Mouse (Mus musculus) forebrain, embryonic 13.5 days (tissue): ENCODE data around the gene Qrich2. TPM values are rescaled to one million over a fixed set of nuclear protein-coding genes. Genes with fewer than 3 reads are reported as not detected.
A peak's percentile ranks its signal among the peaks of the same experiment; 100 is the strongest.

Experiments used
- ATAC-seq: fragments of 200-750 bp; cut with Nextera tagmentation; 2 replicates; pipeline ENCODE4 v1.8.0; 2017
- H3K27ac ChIP-seq: fragments of 300-500 bp; sonication (generic); 2 replicates; pipeline ENCODE4 v1.5.1; 2015; ENCODE audit warnings: inconsistent platforms, mild to moderate bottlenecking, moderate library complexity
- H3K27me3 ChIP-seq: fragments of 300-500 bp; sonication (generic); 2 replicates; pipeline ENCODE4 v1.6.1; 2015; ENCODE audit warnings: mild to moderate bottlenecking, inconsistent platforms
- H3K36me3 ChIP-seq: fragments of 300-500 bp; sonication (generic); 2 replicates; pipeline ENCODE4 v1.6.1; 2015; ENCODE audit warnings: mild to moderate bottlenecking, inconsistent platforms; ENCODE audit not compliant: poor library complexity, severe bottlenecking
- H3K4me1 ChIP-seq: fragments of 300-500 bp; sonication (generic); 2 replicates; pipeline ENCODE4 v1.6.1; 2015; ENCODE audit warnings: inconsistent platforms
- H3K4me2 ChIP-seq: fragments of 300-500 bp; sonication (generic); 2 replicates; pipeline ENCODE4 v1.6.1; 2015; ENCODE audit warnings: inconsistent platforms, mild to moderate bottlenecking, moderate library complexity
- H3K4me3 ChIP-seq: fragments of 300-500 bp; sonication (generic); 2 replicates; pipeline ENCODE4 v1.5.1; 2015; ENCODE audit warnings: mild to moderate bottlenecking, inconsistent platforms
- H3K9ac ChIP-seq: fragments of 300-500 bp; sonication (generic); 2 replicates; pipeline ENCODE4 v1.6.1; 2015; ENCODE audit warnings: mild to moderate bottlenecking, inconsistent platforms
- H3K9me3 ChIP-seq: fragments of 300-500 bp; sonication (generic); replicated peaks from 2 replicates; pipeline ENCODE4 v1.6.1; 2016; ENCODE audit warnings: inconsistent platforms
- WGBS: fragments of 180-500 bp; shearing (Covaris S2); methylation state at CpG from one replicate; pipeline ENCODE4 v1.1.7; 2015; 5-methylcytosine and 5-hydroxymethylcytosine counted together
- polyA plus RNA-seq: library from polyadenylated mRNA; unstranded; fragments of >200 nt; fragmentation: Nextera tagmentation; extraction: Ambion mirVana; gene quantifications from 2 replicates; pipeline ENCODE4 v1.2.1, GENCODE M21; 2015

Qrich2 gene
- polyA plus RNA-seq, 1 experiment from 2014 or later, result not detected

- Histone ChIP-seq H3K4me1 (no peaks in the 10 kb centered on the region), H3K4me2 (no peak overlapping the region), H3K36me3 (no peaks in the 10 kb centered on the region), H3K4me3 (no peak overlapping the region), H3K9ac (no peak overlapping the region), H3K9me3 (no peaks in the 10 kb centered on the region), H3K27ac (no peak overlapping the region), H3K27me3 (no peaks in the 10 kb centered on the region)
- no peak for ATAC-seq
- WGBS, result 86% methylated on average over 10 of the region's 10 CpGs
Measured at GRCm38 (mm10) chr11:116423782-116424620, 42.0 kb downstream of the Qrich2 start.

GRCm38 (mm10) chr11:116423214-116423613, 42.8 kb downstream of the Qrich2 start:
- Histone ChIP-seq H3K27me3 (no peaks in the 10 kb centered on the region), H3K4me2 (no peak overlapping the region), H3K9ac (no peak overlapping the region), H3K36me3 (no peaks in the 10 kb centered on the region), H3K4me3 (no peak overlapping the region), H3K9me3 (no peaks in the 10 kb centered on the region), H3K4me1 (no peaks in the 10 kb centered on the region), H3K27ac (no peak overlapping the region)
- WGBS, result 85% methylated on average over 6 of the region's 6 CpGs
- ATAC-seq, result no peak

- 85% methylated on average over 2 of the region's 2 CpGs for WGBS
- Histone ChIP-seq H3K36me3 (no peaks in the 10 kb centered on the region), H3K9me3 (no peaks in the 10 kb centered on the region), H3K4me3 (no peak overlapping the region), H3K27me3 (no peaks in the 10 kb centered on the region), H3K27ac (no peak overlapping the region), H3K9ac (no peak overlapping the region), H3K4me2 (no peak overlapping the region), H3K4me1 (no peaks in the 10 kb centered on the region)
- no peak for ATAC-seq
Measured at GRCm38 (mm10) chr11:116422562-116422961, 43.5 kb downstream of the Qrich2 start.

- Histone ChIP-seq H3K9ac (no peak overlapping the region), H3K27ac (no peak overlapping the region), H3K4me3 (no peak overlapping the region), H3K4me2 (no peak overlapping the region), H3K4me1 (no peaks in the 10 kb centered on the region), H3K9me3 (no peaks in the 10 kb centered on the region), H3K36me3 (no peaks in the 10 kb centered on the region), H3K27me3 (no peaks in the 10 kb centered on the region)
- no peak for ATAC-seq
- 83% methylated on average over 6 of the region's 6 CpGs for WGBS
Measured at GRCm38 (mm10) chr11:116421102-116421501, 44.9 kb downstream of the Qrich2 start.

GRCm38 (mm10) chr11:116418841-116419462, 47.1 kb downstream of the Qrich2 start:
- Histone ChIP-seq H3K4me3 (no peak overlapping the region), H3K4me2 (no peak overlapping the region), H3K4me1 (no peaks in the 10 kb centered on the region), H3K27me3 (no peaks in the 10 kb centered on the region), H3K9me3 (no peaks in the 10 kb centered on the region), H3K36me3 (no peaks in the 10 kb centered on the region), H3K9ac (no peak overlapping the region), H3K27ac (no peak overlapping the region)
- WGBS, result 84% methylated on average over 6 of the region's 6 CpGs
- ATAC-seq, result no peak

- H3K27ac ChIP-seq, result no peak overlapping the region
- no peak overlapping the region for H3K4me3 ChIP-seq
- peaks cover 4% of the 10 kb centered on the region for H3K4me1 ChIP-seq
- WGBS, result 25% methylated on average over 2 of the region's 2 CpGs
- no peaks in the 10 kb centered on the region for H3K27me3 ChIP-seq
- no peak for ATAC-seq
- no peak overlapping the region for H3K9ac ChIP-seq
- no peak overlapping the region for H3K4me2 ChIP-seq
- H3K36me3 ChIP-seq, result no peaks in the 10 kb centered on the region
- H3K9me3 ChIP-seq, result no peaks in the 10 kb centered on the region
Measured at GRCm38 (mm10) chr11:116418194-116418840, 47.7 kb downstream of the Qrich2 start.

GRCm38 (mm10) chr11:116417054-116417453, 49.0 kb downstream of the Qrich2 start:
- no peaks in the 10 kb centered on the region for H3K9me3 ChIP-seq
- no peaks in the 10 kb centered on the region for H3K27me3 ChIP-seq
- peaks cover 10% of the 10 kb centered on the region for H3K4me1 ChIP-seq
- H3K4me3 ChIP-seq, result no peak overlapping the region
- H3K4me2 ChIP-seq, result no peak overlapping the region
- WGBS, result 87% methylated on average over 5 of the region's 5 CpGs
- H3K36me3 ChIP-seq, result no peaks in the 10 kb centered on the region
- H3K9ac ChIP-seq, result no peak overlapping the region
- ATAC-seq, result no peak
- no peak overlapping the region for H3K27ac ChIP-seq

DNA sequence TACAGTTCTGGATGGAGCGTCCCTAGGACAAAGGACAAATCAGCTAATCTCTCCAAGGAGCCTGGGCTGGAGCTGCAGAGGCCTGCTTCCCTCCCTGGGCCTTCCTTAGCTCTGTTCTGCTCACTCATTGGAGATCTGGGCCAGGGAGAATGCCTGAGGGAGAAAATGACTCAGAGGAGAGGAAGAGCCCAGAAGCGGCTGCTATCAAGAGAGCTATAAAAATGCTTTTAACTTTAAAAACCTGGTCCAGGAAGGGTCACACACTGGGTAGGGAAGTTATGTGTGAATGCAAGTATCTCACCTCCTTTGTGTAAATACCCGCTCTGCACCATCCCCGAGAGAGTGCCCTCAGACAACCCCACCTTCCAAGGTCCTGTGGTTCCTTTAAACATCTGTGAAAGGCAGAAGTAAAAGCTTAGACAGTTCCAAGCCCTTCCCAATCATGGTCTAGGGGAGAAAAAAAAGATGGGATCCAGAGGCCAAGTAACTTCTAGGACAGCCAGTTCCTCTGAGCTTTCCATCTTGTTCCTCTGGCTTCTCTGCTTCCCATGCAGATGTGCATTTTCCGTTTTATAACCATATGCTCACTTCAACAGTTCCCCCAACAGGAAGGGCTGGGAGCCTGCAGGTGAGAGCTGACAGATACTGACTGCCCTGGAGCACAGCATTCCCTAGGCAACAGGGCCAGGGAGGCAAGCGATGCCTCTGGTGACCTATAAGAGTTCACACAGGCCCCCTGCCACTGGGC, 49.7 kb downstream of the Qrich2 start:
- H3K9ac ChIP-seq, result no peak overlapping the region
- no peak overlapping the region for H3K27ac ChIP-seq
- H3K4me3 ChIP-seq, result no peak overlapping the region
- no peak for ATAC-seq
- H3K4me1 ChIP-seq, result peaks cover 17% of the 10 kb centered on the region
- H3K9me3 ChIP-seq, result no peaks in the 10 kb centered on the region
- WGBS, result 71% methylated on average over 6 of the region's 6 CpGs
- no peaks in the 10 kb centered on the region for H3K36me3 ChIP-seq
- H3K27me3 ChIP-seq, result no peaks in the 10 kb centered on the region
- no peak overlapping the region for H3K4me2 ChIP-seq

GRCm38 (mm10) chr11:116413631-116414022, 52.4 kb downstream of the Qrich2 start:
- ATAC-seq, result no peak
- Histone ChIP-seq H3K4me1 (peaks cover 26% of the 10 kb centered on the region), H3K27me3 (no peaks in the 10 kb centered on the region), H3K36me3 (no peaks in the 10 kb centered on the region), H3K9ac (peak overlapping the region; percentile 95), H3K9me3 (no peaks in the 10 kb centered on the region), H3K4me2 (peak overlapping the region; percentile 94), H3K4me3 (peak overlapping the region; percentile 89), H3K27ac (peak overlapping the region; percentile 93)
- 90% methylated on average over 4 of the region's 4 CpGs for WGBS

DNA sequence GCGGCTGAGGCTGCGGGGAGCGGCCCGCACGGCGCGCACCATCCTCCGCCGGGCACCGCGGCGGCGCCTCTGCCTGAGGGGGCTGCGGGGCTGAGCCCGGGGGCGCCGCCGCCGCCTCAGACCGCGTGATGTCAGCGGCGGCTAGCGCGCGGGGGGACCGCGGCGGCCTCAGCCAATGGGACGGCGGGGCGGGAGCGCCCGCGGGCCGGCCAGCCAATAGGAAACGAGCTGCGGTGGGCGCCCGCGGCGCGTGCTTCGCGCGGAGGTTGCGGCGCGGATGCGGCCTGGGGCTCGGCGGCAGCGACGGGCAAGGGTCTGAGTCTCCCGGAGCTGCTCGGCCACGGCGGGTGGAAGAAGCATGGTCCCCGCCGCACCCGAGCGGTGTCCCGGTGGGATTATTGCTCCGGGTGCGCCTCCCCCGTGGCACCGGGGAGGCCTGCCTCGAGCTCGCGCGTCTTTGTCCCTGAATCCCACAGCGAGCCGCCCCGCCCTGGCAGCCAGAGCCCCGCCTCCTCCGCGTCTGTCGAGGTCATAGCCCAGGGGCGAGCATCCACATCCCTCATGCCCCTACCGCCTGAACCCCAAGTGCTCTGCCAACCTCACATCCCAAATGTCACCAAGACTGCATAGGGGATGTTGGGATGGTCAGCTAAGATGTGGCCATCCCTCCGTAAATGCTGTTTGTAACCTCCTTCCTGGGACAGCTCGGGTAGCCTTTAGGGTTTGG, 53.0 kb downstream of the Qrich2 start, which contains the start of gene Rnf157:
Gene Rnf157 (minus strand): TSS at position 129 of the 727 bp plus-strand sequence.
- Histone ChIP-seq H3K9me3 (no peaks in the 10 kb centered on the region), H3K27me3 (no peaks in the 10 kb centered on the region), H3K4me3 (peak within 1 kb of the TSS; percentile 89), H3K36me3 (no peaks in the 10 kb centered on the region), H3K4me1 (peaks cover 26% of the 10 kb centered on the region), H3K4me2 (peak within 1 kb of the TSS; percentile 94), H3K9ac (peak within 1 kb of the TSS; percentile 95), H3K27ac (peak within 1 kb of the TSS; percentile 93)
- peak; percentile 97 for ATAC-seq
- WGBS, result 3% methylated on average over 51 of the region's 82 CpGs
